In genomic region chr2:79623256-79623655, GRCm38 (mm10) we compare ENCODE assay signal across 22 mouse cellular contexts.
"Had no signal": no experiment of that assay in that cellular context is flagged by ENCODE, and none has a peak within 500 bp of the region (broad histone marks: within the 10 kb centered on the region; RNA-seq: fewer than 3 reads in every experiment).

No protein-coding gene starts in this region.

- ATAC-seq: forebrain, embryonic 13.5 days; forebrain, embryonic 14.5 days; forebrain, embryonic 15.5 days; forebrain, embryonic 16.5 days; forebrain, postnatal 0 days had no signal

- DNase-seq: cerebellum, adult 2 months; cerebellum, adult 8-10 months; cerebellum, adult 9-10 months; cerebellum, adult 9-11 months; cerebellum, postnatal 10 days; cerebellum, postnatal 14 days; cerebellum, postnatal 25 days; cerebellum, postnatal 36 days; embryo, embryonic 11 days; forebrain, postnatal 0 days; gastrocnemius, adult 2 months; gastrocnemius, postnatal 10 days; gastrocnemius, postnatal 14 days; gastrocnemius, postnatal 25 days; gastrocnemius, postnatal 36 days; heart, adult 11 months; heart, adult 18-20 months; heart, adult 2 months had no signal
